Mouse (Mus musculus): ENCODE data around the gene Plekhh2. TPM values are rescaled to one million over a fixed set of nuclear protein-coding genes. Genes with fewer than 3 reads are reported as not detected.
"Not testable (repeated sequence)": the region's sequence is repeated elsewhere in the genome, so short reads cannot be mapped to it uniquely, and the experiment has no call there.

The Plekhh2 gene
- polyA plus RNA-seq, 1 experiment from 2014 or later, result 0.45 TPM

GRCm38 (mm10) chr17:84550902-84551877 lies 39.5 kb downstream of the Plekhh2 start:
- Histone ChIP-seq H3K4me1 (replicated peaks) (no peaks in the 10 kb centered on the region), H3K27me3 (no peaks in the 10 kb centered on the region), H3K4me3 (replicated peaks) (no peak overlapping the region), H3K27ac (replicated peaks) (no peak overlapping the region), H3K9me3 (replicated peaks) (no peaks in the 10 kb centered on the region), H3K36me3 (replicated peaks) (no peaks in the 10 kb centered on the region), H3K9ac (no peak overlapping the region), H3K4me2 (no peak overlapping the region)
- ATAC-seq (ENCODE audit: insufficient read depth), result no peak
- 59% methylated on average over 5 of the region's 5 CpGs for WGBS (ENCODE audit: insufficient replicate concordance)

- 58% methylated on average over 5 of the region's 5 CpGs for WGBS (ENCODE audit: insufficient replicate concordance)
- Histone ChIP-seq H3K4me1 (replicated peaks) (no peaks in the 10 kb centered on the region), H3K36me3 (replicated peaks) (no peaks in the 10 kb centered on the region), H3K9me3 (replicated peaks) (no peaks in the 10 kb centered on the region), H3K27ac (replicated peaks) (no peak overlapping the region), H3K4me2 (no peak overlapping the region), H3K9ac (no peak overlapping the region), H3K4me3 (replicated peaks) (no peak overlapping the region), H3K27me3 (no peaks in the 10 kb centered on the region)
- no peak for ATAC-seq (ENCODE audit: insufficient read depth)
Observed at GRCm38 (mm10) chr17:84552230-84552629, 40.5 kb downstream of the Plekhh2 start.

GRCm38 (mm10) chr17:84564264-84564663 lies 52.6 kb downstream of the Plekhh2 start:
- H3K4me1 ChIP-seq (replicated peaks); H3K4me3 ChIP-seq (replicated peaks); H3K36me3 ChIP-seq (replicated peaks); H3K27me3 ChIP-seq; H3K4me2 ChIP-seq; ATAC-seq (ENCODE audit: insufficient read depth); H3K9me3 ChIP-seq (replicated peaks); H3K27ac ChIP-seq (replicated peaks); H3K9ac ChIP-seq: not testable (repeated sequence)

- Histone ChIP-seq H3K27ac (replicated peaks) (no peak overlapping the region), H3K36me3 (replicated peaks) (no peaks in the 10 kb centered on the region), H3K4me2 (no peak overlapping the region), H3K4me1 (replicated peaks) (0 out of 2 replicates have a peak, but pooled peaks cover 3% of the 10 kb centered on the region), H3K9me3 (replicated peaks) (no peaks in the 10 kb centered on the region), H3K27me3 (no peaks in the 10 kb centered on the region), H3K9ac (no peak overlapping the region), H3K4me3 (replicated peaks) (no peak overlapping the region)
- no peak for ATAC-seq (ENCODE audit: insufficient read depth)
- 68% methylated on average over 6 of the region's 6 CpGs for WGBS (ENCODE audit: insufficient replicate concordance)
Observed at GRCm38 (mm10) chr17:84565762-84566161, 54.1 kb downstream of the Plekhh2 start.

- WGBS (ENCODE audit: insufficient replicate concordance), result 38% methylated on average over 27 of the region's 27 CpGs
- Histone ChIP-seq H3K9ac (no peak overlapping the region), H3K27me3 (no peaks in the 10 kb centered on the region), H3K9me3 (replicated peaks) (no peaks in the 10 kb centered on the region), H3K4me3 (replicated peaks) (no peak overlapping the region), H3K36me3 (replicated peaks) (no peaks in the 10 kb centered on the region), H3K4me1 (replicated peaks) (0 out of 2 replicates have a peak, but pooled peaks cover 3% of the 10 kb centered on the region), H3K27ac (replicated peaks) (no peak overlapping the region), H3K4me2 (peak overlapping the region; percentile 5; the same call in 1 of the 2 replicates)
- ATAC-seq (ENCODE audit: insufficient read depth), result no peak
Observed at GRCm38 (mm10) chr17:84566773-84567555, 55.3 kb downstream of the Plekhh2 start.

DNA sequence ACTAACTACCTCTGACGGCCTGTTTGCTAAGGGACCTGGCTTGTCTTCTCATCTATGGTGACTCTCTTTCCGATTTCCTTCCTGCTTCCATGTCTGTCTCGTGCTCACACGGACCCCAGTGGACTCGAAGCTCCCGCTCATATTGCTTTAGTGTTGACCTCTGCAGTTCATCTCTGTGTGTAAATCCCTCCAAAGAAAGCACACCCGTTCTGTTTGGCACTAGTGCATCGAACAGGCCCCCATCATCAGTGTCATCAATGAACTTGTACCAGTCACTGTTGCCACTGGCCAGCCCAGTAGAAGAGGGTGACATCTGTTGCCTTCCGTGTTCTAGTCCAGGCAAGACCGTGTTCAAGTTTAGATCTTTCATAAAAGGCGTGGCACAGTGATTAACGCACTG lies 57.1 kb downstream of the Plekhh2 start:
- H3K9me3 ChIP-seq (replicated peaks), result no peaks in the 10 kb centered on the region
- no peak overlapping the region for H3K4me3 ChIP-seq (replicated peaks)
- no peak overlapping the region for H3K27ac ChIP-seq (replicated peaks)
- H3K27me3 ChIP-seq, result no peaks in the 10 kb centered on the region
- 0 out of 2 replicates have a peak, but pooled peaks cover 3% of the 10 kb centered on the region for H3K4me1 ChIP-seq (replicated peaks)
- 65% methylated on average over 12 of the region's 12 CpGs for WGBS (ENCODE audit: insufficient replicate concordance)
- no peak overlapping the region for H3K9ac ChIP-seq
- ATAC-seq (ENCODE audit: insufficient read depth), result no peak
- H3K36me3 ChIP-seq (replicated peaks), result no peaks in the 10 kb centered on the region
- H3K4me2 ChIP-seq, result no peak overlapping the region

DNA sequence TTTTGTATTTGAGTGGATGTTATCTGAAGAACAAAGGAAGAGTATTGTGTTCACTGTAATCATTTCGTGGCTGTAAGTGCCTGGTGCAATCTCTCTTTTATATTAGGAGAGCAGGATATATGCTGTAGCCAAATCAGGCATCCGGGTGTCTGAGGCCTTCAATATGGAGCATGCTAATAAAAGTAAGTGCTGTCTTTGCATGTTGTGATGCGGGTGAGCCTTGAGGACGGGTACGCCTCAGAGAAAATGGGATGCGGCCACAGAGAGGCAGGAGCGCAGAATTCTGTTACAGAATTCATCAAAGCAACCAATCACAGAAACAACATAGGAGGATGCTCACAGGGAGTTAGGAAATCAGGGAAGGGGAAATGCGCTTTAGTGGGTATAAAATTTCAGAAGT lies 58.1 kb downstream of the Plekhh2 start:
- H3K27me3 ChIP-seq, result no peaks in the 10 kb centered on the region
- H3K4me3 ChIP-seq (replicated peaks), result no peak overlapping the region
- WGBS (ENCODE audit: insufficient replicate concordance), result 73% methylated on average over 8 of the region's 8 CpGs
- H3K4me2 ChIP-seq, result no peak overlapping the region
- H3K36me3 ChIP-seq (replicated peaks), result no peaks in the 10 kb centered on the region
- H3K9ac ChIP-seq, result no peak overlapping the region
- 0 out of 2 replicates have a peak, but pooled peaks cover 3% of the 10 kb centered on the region for H3K4me1 ChIP-seq (replicated peaks)
- no peak for ATAC-seq (ENCODE audit: insufficient read depth)
- H3K9me3 ChIP-seq (replicated peaks), result no peaks in the 10 kb centered on the region
- H3K27ac ChIP-seq (replicated peaks), result no peak overlapping the region

- H3K27ac ChIP-seq (replicated peaks), result no peak overlapping the region
- H3K36me3 ChIP-seq (replicated peaks), result no peaks in the 10 kb centered on the region
- 0 out of 2 replicates have a peak, but pooled peaks cover 3% of the 10 kb centered on the region for H3K4me1 ChIP-seq (replicated peaks)
- no peak for ATAC-seq (ENCODE audit: insufficient read depth)
- H3K9ac ChIP-seq, result no peak overlapping the region
- H3K4me3 ChIP-seq (replicated peaks), result no peak overlapping the region
- H3K27me3 ChIP-seq, result no peaks in the 10 kb centered on the region
- 73% methylated on average over 18 of the region's 18 CpGs for WGBS (ENCODE audit: insufficient replicate concordance)
- H3K4me2 ChIP-seq, result no peak overlapping the region
- no peaks in the 10 kb centered on the region for H3K9me3 ChIP-seq (replicated peaks)
Observed at GRCm38 (mm10) chr17:84571629-84572028, 59.9 kb downstream of the Plekhh2 start.

DNA sequence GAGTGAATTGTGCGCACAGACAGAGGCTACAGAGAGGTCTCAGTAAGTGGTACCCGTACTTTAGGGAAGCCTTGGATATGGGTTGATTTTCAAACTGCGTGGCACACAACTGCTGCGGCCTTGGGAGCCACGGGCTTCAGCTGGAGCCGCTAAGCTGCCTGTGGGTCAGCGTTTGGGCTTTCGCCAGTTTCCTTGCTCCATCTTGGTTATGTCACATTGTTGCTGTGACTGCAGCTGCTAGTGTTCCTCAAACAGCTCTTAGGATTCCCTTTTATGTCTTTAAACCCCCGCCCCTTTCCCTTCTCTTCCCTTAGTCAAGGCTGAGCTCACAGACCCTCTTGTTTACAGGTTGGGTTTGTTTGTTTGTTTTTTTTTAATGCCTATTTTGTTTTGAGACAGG lies 61.6 kb downstream of the Plekhh2 start:
- no peak overlapping the region for H3K4me2 ChIP-seq
- no peaks in the 10 kb centered on the region for H3K36me3 ChIP-seq (replicated peaks)
- no peak overlapping the region for H3K9ac ChIP-seq
- 69% methylated on average over 9 of the region's 9 CpGs for WGBS (ENCODE audit: insufficient replicate concordance)
- no peak overlapping the region for H3K4me3 ChIP-seq (replicated peaks)
- H3K9me3 ChIP-seq (replicated peaks), result no peaks in the 10 kb centered on the region
- H3K27me3 ChIP-seq, result no peaks in the 10 kb centered on the region
- no peak for ATAC-seq (ENCODE audit: insufficient read depth)
- no peaks in the 10 kb centered on the region for H3K4me1 ChIP-seq (replicated peaks)
- H3K27ac ChIP-seq (replicated peaks), result no peak overlapping the region

DNA sequence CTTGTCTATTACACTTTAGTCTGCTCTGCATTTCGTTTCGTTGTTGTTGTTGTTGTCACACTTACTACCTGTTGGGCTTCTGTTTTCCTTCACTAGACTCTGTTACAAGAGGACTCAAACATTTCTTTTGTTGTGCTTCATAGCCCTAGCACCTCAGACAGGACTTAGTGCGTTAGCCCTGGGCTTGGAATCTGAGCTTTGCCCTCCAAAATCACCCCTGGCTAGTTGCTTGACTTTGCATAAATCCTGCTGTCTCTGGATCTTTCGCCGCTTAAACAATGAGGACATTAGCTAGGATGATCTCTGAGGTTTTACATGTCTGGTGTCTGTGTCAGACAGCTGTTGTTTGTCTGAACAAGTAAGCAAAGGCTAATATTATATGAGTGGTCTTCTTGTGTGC lies 62.2 kb downstream of the Plekhh2 start:
- WGBS (ENCODE audit: insufficient replicate concordance), result 65% methylated on average over 5 of the region's 5 CpGs
- no peak overlapping the region for H3K27ac ChIP-seq (replicated peaks)

GRCm38 (mm10) chr17:84575108-84575507 lies 63.4 kb downstream of the Plekhh2 start:
- Histone ChIP-seq H3K27ac (replicated peaks) (no peak overlapping the region), H3K27me3 (no peaks in the 10 kb centered on the region), H3K4me1 (replicated peaks) (no peaks in the 10 kb centered on the region), H3K9ac (no peak overlapping the region), H3K4me2 (no peak overlapping the region), H3K36me3 (replicated peaks) (no peaks in the 10 kb centered on the region), H3K9me3 (replicated peaks) (no peaks in the 10 kb centered on the region), H3K4me3 (replicated peaks) (no peak overlapping the region)
- WGBS (ENCODE audit: insufficient replicate concordance), result 76% methylated on average over 5 of the region's 5 CpGs
- no peak for ATAC-seq (ENCODE audit: insufficient read depth)

More for the DNA sequence above, 62.2 kb downstream of the Plekhh2 start:
- Histone ChIP-seq H3K4me1 (replicated peaks) (no peaks in the 10 kb centered on the region), H3K9me3 (replicated peaks) (no peaks in the 10 kb centered on the region), H3K36me3 (replicated peaks) (no peaks in the 10 kb centered on the region), H3K4me3 (replicated peaks) (no peak overlapping the region), H3K27me3 (no peaks in the 10 kb centered on the region), H3K9ac (no peak overlapping the region), H3K4me2 (no peak overlapping the region)
- ATAC-seq (ENCODE audit: insufficient read depth), result no peak
